Mouse (Mus musculus): ENCODE results near the gene Cfap36.

Cfap36 gene

DNA sequence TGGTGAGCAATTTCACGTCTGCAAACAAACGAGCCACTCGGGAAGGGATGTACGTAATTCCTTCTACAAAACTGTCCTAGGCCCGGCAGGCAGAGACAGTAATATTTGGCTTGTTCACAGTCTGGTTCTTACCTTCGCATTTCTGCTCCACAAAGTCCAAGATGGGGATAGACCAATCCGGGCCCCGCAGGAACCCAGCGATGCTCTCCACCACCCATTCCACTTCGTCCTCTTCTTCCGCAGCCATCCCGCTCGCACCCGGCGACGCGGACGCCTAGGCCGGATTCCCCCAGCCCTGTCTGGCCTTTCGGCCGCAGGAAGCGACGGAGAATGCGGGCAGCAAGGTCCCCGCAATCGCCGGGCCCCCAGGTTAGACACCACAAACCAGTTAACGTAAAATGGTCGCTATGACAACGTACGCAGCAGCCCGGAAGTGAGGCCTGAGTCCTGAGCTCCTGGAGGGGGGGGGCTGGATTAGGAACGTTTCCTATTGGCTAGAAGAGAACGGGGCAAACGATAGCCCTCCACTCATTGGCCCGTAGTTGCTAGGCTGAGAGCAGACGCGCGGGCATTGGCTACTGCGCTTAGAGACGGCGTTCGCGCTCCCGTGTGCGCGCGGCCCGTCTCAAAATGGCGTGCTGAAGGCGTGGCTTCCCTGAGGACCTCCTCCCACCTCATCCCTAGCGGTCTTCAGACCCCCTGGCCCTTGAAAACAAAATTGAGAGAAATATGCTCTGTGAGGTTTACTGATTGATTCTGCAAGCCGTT lies at the start of gene Cfap36:
Gene Cfap36 (minus strand): TSS at position 527 of the 768 bp plus-strand sequence.
- in situ Hi-C loops (cut with MboI, MseI) = no loop called here

DNA sequence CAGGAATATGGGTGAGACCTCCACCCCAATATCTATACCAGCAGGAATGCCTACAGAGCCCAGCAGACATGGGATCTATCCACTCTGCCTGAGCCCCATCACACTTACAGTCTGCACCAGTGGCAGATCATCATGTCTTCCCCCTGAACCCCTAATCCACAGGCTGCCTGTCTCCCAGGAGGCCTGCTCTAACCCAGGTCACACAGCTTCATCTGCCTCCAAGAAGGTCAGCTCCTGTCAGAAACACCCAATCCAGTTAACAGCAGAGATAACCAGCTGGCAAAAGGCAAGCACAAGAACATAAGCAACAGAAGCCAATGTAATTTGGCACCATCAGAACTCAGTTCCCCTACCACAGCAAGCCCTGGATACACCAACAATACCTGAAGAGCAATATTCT lies 40.1 kb upstream of the Cfap36 start:
- in situ Hi-C loops (cut with MboI, MseI) = no loop called here

- in situ Hi-C loops (cut with MboI, MseI) = no loop called here
These were observed 38.8 kb upstream of the Cfap36 start for GRCm38 (mm10) chr11:29286040-29286439.

DNA sequence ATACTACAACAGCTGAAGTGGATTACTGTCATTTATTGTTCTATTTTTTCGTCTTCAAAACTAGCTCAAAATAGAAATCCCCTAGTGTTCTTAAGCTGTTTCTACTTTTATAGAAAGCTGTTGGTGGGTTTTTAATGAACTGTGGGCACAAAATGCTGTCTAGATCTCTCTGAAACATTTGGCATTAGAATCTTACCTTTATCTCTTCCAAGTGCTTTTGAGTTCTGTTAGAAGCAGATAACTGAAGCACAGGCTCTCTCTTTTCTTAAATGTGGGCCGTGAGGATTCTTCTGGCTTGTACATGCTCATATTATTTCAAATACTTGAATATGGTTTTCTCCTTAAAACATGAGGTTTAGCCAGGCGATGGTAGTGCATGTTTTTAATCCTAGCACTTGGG lies 27.5 kb upstream of the Cfap36 start:
- in situ Hi-C loops (cut with MboI, MseI) = no loop called here

DNA sequence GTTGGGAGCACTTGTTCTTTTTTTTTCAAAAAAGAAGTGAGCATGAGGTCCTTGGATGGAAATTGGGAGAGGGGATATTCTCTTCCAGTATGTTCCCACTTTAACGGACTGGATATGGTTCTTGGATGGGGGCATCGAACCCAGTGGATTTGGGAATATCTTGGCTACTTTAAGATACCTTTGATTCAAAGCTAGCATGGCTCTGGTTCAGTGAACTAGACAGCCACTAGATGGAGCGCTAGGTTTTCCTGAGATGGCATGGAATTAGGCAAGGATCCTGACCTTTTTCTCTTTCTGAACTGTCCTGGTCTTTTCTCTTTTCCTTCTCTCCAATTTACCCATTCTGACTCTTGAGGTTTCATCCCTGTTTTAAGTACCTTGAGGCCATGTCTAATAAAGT lies 20.6 kb upstream of the Cfap36 start:
- in situ Hi-C loops (cut with MboI, MseI) = no loop called here

DNA sequence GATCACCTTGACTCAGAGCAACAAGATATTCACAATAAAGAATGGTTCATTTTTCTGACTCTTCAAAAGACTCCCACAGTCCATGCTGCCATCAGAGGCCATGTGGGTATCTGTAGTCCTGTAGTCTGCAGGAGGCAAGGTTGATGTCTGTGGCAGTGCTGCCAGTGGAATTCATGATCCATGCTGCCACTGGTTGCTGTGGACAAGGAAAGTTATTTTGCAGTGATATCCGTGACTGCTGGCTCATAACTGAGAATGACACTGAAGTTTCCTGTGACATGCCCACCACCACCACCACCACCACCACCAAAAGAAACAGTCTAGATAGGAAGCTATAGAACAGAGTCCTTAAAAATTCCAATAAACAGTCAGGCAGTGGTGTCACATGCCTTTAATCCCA lies 7.4 kb upstream of the Cfap36 start:
- in situ Hi-C loops (cut with MboI, MseI) = no loop called here

DNA sequence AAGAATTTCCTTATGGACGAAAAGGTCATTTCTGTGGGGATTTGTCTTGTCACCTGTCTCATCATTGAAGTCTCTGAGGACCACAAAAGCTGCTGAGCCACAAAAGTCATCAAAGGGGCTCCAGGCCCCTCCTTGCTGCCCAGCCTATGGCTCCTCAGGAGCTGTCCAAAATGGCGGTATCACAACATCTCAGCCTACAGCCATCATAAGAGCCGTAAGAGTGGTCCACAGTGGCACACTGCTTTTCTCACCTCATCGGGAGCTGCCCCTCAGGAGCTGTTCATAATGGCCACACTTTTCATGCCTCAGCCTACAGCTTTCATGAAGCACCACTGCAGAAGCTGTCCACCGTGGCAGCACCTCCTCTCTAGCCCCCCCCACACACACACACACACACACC lies 1.2 kb upstream of the Cfap36 start:
- in situ Hi-C loops (cut with MboI, MseI) = no loop called here

DNA sequence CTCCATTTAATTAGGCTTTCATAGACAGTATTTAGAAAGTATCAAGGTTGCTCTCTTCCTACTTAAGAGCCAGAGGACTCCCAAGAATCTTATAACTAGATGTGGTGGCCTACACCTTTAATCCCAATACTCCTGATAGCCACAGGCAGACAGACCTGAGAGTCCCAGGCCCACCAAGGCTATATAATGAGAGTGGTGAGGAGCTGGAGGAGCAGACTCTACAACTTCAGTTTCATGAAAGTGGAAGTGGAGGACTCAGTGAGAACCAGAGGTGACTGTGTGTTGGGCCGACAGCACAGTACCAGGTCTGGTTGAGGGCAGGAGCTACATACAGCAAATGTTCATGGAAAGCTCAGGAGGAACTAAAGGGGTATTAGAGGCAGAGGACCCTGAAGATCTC lies 516 bp upstream of the Cfap36 start:
- in situ Hi-C loops (cut with MboI, MseI) = no loop called here

GRCm38 (mm10) chr11:29245988-29246387 lies 1.2 kb downstream of the Cfap36 start:
- in situ Hi-C loops (cut with MboI, MseI) = no loop called here

GRCm38 (mm10) chr11:29241961-29242360 lies 5.2 kb downstream of the Cfap36 start:
- in situ Hi-C loops (cut with MboI, MseI) = no loop called here

GRCm38 (mm10) chr11:29239353-29239752 lies 7.9 kb downstream of the Cfap36 start:
- in situ Hi-C loops (cut with MboI, MseI) = loop anchor here (10.0 kb wide), 1 partner anchor 905 kb away; no protein-coding TSS in a partner anchor

GRCm38 (mm10) chr11:29238551-29238950 lies 8.7 kb downstream of the Cfap36 start:
- in situ Hi-C loops (cut with MboI, MseI) = loop anchor here (10.0 kb wide), 1 partner anchor 906 kb away; no protein-coding TSS in a partner anchor

DNA sequence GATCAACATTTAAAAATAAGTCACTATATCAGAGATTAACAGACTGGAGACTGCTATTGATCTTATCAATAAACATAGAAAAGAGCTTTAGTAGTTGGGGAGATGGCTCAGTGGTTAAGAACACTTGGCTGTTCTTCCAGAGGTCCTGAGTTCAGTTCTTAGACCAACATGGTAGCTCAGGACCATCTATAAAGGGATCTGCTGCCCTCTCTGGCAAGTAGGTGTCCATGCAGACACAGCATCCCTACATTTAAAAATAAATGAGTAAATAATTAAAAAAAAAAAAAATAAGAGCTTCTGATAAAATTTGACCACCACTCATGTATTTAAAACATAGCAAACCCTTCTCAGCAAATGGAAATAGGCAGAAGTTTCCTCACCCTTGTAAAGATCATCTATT lies 9.2 kb downstream of the Cfap36 start:
- in situ Hi-C loops (cut with MboI, MseI) = loop anchor here (10.0 kb wide), 1 partner anchor 907 kb away; no protein-coding TSS in a partner anchor

- in situ Hi-C loops (cut with MboI, MseI) = loop anchor here (10.0 kb wide), 1 partner anchor 907 kb away; no protein-coding TSS in a partner anchor
These were observed 9.8 kb downstream of the Cfap36 start for GRCm38 (mm10) chr11:29237364-29237763.

GRCm38 (mm10) chr11:29233569-29233968 lies 13.6 kb downstream of the Cfap36 start:
- in situ Hi-C loops (cut with MboI, MseI) = loop anchor here (10.0 kb wide), 1 partner anchor 911 kb away; no protein-coding TSS in a partner anchor

GRCm38 (mm10) chr11:29228957-29229356 lies 18.3 kb downstream of the Cfap36 start:
- in situ Hi-C loops (cut with MboI, MseI) = no loop called here

DNA sequence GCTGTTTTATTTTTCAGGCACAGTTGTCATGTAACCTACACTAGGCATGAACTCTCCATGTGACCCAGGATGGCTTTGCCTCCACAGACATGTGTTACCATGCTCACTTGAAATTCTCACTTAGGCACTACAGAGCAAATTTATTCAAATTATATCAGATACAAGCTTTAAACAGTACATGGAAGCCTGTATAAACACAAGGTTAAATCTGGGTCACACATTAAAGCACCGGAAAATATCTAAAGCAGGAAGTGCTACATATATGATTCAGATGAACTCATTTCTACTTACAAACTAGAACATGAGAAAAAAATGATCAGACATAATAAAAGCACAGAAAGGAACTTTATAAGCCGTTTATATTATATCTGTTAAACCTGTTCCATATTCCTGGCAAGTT lies 22.5 kb downstream of the Cfap36 start:
- in situ Hi-C loops (cut with MboI, MseI) = no loop called here

DNA sequence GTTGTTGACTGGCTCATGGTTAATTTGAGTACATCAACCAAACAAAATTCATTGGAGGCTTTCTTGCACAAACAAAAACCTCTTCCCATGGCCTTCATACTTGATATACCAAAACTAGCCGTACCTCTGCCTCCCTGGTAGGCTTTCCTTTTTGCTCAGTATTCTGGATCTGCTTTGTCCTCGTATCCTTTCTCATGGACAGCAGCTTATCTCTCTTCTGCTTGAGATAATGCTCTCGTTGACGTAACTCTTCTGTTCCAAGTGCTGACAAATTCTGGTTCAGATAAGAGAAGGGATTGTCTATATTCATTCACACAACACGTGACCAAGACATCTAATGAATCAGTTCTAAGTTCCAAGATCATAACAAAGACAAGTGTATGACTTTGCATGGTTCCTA lies 24.9 kb downstream of the Cfap36 start:
- in situ Hi-C loops (cut with MboI, MseI) = no loop called here

- in situ Hi-C loops (cut with MboI, MseI) = loop anchor here (5.0 kb wide), 1 partner anchor 72 kb away; no protein-coding TSS in a partner anchor
These were observed 28.2 kb downstream of the Cfap36 start for GRCm38 (mm10) chr11:29219055-29219454.

- in situ Hi-C loops (cut with MboI, MseI) = loop anchor here (5.0 kb wide), 1 partner anchor 69 kb away; no protein-coding TSS in a partner anchor
These were observed 31.0 kb downstream of the Cfap36 start for GRCm38 (mm10) chr11:29216196-29216595.

DNA sequence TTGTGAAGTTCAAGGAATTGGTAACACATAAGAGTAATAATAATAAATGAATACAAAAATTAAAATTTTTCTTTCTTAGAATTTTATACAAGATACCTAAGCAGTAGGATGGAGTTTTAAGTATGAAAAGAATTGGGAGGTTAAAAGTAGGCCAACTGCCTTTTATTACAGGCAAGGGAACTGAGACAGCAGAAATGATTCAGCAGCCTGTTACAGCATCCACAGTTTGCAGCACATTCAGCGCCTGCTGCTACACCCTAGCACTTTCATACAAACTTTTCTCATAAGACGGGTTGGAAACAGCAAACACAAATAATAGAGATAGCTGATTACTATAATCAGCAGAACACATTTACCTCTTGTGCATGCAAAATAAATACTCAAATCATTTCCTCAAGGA lies 37.4 kb downstream of the Cfap36 start:
- in situ Hi-C loops (cut with MboI, MseI) = no loop called here

GRCm38 (mm10) chr11:29203653-29204052 lies 43.6 kb downstream of the Cfap36 start:
- in situ Hi-C loops (cut with MboI, MseI) = no loop called here

DNA sequence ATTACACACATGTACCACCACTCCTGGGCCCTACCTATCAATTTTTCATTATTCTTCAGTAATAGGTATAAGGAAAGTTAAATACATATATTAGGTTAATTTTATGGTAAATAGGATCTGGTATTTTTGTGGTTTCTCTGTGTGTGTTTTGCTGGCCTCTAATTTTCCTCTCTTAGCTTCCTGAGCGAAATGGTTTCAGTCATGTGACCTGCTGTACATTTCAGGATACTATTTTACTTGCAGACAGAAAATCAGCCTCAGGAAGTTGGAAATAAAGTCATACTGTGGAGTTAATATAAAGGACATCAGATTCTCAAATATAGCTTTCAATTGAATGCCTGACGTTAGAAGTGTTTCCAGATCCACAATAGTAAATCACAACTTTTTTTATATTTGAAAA lies 58.2 kb downstream of the Cfap36 start:
- in situ Hi-C loops (cut with MboI, MseI) = no loop called here
